36 mouse cellular contexts compared by ENCODE assay signal in the genomic region with DNA sequence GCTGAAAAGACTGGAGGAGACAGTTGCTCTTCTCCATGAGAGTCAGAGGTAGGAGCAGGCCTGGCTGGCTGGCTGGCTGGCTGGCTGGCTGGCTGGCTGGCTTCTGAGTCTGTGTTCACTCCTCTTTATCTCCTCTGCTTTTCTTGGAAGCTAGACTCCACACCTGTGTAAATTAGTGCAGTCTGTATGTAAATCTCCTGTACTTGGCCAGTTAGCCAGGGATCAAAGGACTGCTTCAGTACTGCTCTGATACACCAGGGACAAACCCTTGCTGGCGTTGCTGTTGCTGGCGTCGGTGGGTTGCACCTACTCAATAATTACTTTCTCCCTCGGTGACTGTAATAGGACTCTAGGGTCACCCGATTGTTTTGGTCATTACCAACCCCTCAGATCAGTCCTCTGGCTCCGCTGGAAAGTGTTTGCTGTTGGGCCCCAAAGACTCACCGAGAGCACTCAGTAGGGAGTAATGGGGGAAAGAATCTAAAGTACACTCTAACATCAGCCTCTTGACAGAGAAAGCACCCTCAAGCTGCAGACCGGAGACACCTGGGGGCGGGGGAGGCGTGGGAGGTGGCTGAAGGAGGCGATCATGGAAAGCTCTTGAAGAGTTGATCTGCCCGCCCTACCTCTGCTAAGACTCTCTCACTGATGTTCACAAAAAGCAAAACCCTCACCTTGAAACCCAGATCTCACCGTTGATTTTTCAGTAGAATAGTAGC. TPM values are rescaled to one million over a fixed set of nuclear protein-coding genes. Genes with fewer than 3 reads are reported as not detected.
A peak's percentile ranks its signal among the peaks of the same experiment; 100 is the strongest.
DNase-seq lines count a peak whose midpoint lies in the region; ATAC-seq and TF ChIP-seq lines count a peak whose summit lies in the region.
"Had no signal": no experiment of that assay in that cellular context is flagged by ENCODE, and none has a peak within 500 bp of the region (broad histone marks: within the 10 kb centered on the region; RNA-seq: fewer than 3 reads in every experiment).

No protein-coding gene starts in this region.

- no peak for TF ChIP-seq POLR2A in lung, adult 2 months (IDR thresholded peaks at IDR 0.05; ENCODE audit: borderline replicate concordance, extremely low read depth, low read depth, low read length)
- TF ChIP-seq POLR2A in cerebellum, adult 2 months (IDR thresholded peaks at IDR 0.05; ENCODE audit: borderline replicate concordance, insufficient read depth, low read length) = no peak

- H3K27me3 ChIP-seq in limb, embryonic 10.5 days (ENCODE audit: low read depth, poor library complexity, severe bottlenecking) = no peaks in the 10 kb centered on the region
- H3K27me3 ChIP-seq in stomach, embryonic 15.5 days (replicated peaks) = no peaks in the 10 kb centered on the region
- H3K27me3 ChIP-seq in cerebellum, adult 2 months (ENCODE audit: control insufficient read depth, insufficient read depth, low read length) = no peaks in the 10 kb centered on the region
- H3K27me3 ChIP-seq: embryonic facial prominence, embryonic 12.5 days; hindbrain, embryonic 15.5 days; limb, embryonic 13.5 days had no signal

- WGBS in limb, embryonic 10.5 days = 51% methylated on average over 13 of the region's 13 CpGs
- WGBS in lung, adult 2 months = 54% methylated on average over 13 of the region's 13 CpGs
- 51% methylated on average over 13 of the region's 13 CpGs for WGBS in stomach, embryonic 15.5 days
- 89% methylated on average over 13 of the region's 13 CpGs for WGBS in cerebellum, adult 2 months

- H3K4me2 ChIP-seq in stomach, embryonic 15.5 days = no peak overlapping the region
- H3K4me2 ChIP-seq: embryonic facial prominence, embryonic 12.5 days; heart, embryonic 12.5 days; hindbrain, embryonic 15.5 days; limb, embryonic 13.5 days; liver, embryonic 11.5 days; midbrain, embryonic 11.5 days had no signal

- ATAC-seq in stomach, embryonic 15.5 days (ENCODE audit: insufficient read depth, low FRiP score, low read depth) = peak; percentile 53; the same call in 1 of the 2 replicates
- ATAC-seq: activated CD4-positive, CD25-positive, alpha-beta regulatory T cell, adult 4 months; forebrain, embryonic 14.5 days; inflammation-experienced regulatory T-cells, adult 6 months; midbrain, embryonic 16.5 days had no signal

- H3K36me3 ChIP-seq in limb, embryonic 10.5 days = no peaks in the 10 kb centered on the region
- no peaks in the 10 kb centered on the region for H3K36me3 ChIP-seq in stomach, embryonic 15.5 days
- H3K36me3 ChIP-seq: embryonic facial prominence, embryonic 12.5 days; heart, embryonic 12.5 days; hindbrain, embryonic 15.5 days; limb, embryonic 13.5 days had no signal

- peak; percentile 24 for DNase-seq in limb, embryonic 10.5 days (ENCODE audit: low spot score)
- DNase-seq in lung, adult 2 months = peak; percentile 48
- DNase-seq in lung, postnatal 10 days = peak; percentile 65
- DNase-seq in urinary bladder, postnatal 36 days (ENCODE audit: low spot score in 2 of 2) = no peak
- no peak for DNase-seq in frontal cortex, postnatal 36 days (ENCODE audit: low spot score in 2 of 2)
- no peak for DNase-seq in cerebellum, adult 2 months
- DNase-seq: adrenal gland, adult 2 months; adrenal gland, postnatal 36 days; B cell, adult 2 months; cerebellum, adult 9-11 months; embryo, embryonic 11 days; gastrocnemius, adult 2 months; gastrocnemius, postnatal 36 days; heart, adult 2 months; kidney, adult 11 months; kidney, postnatal 10 days; layer of hippocampus, adult 9-11 months; right cerebral cortex, adult 18-20 months; spleen, adult 18-20 months had no signal

- no peak overlapping the region for H3K9ac ChIP-seq in stomach, embryonic 15.5 days
- H3K9ac ChIP-seq: embryonic facial prominence, embryonic 12.5 days; heart, embryonic 12.5 days; hindbrain, embryonic 15.5 days; limb, embryonic 13.5 days had no signal

- H3K4me1 ChIP-seq in limb, embryonic 10.5 days = peaks cover 24% of the 10 kb centered on the region
- no peaks in the 10 kb centered on the region for H3K4me1 ChIP-seq in lung, adult 2 months (ENCODE audit: control insufficient read depth, insufficient read depth, low read length)
- H3K4me1 ChIP-seq in stomach, embryonic 15.5 days = no peaks in the 10 kb centered on the region
- H3K4me1 ChIP-seq in cerebellum, adult 2 months (ENCODE audit: control insufficient read depth, insufficient read depth, low read length) = peaks cover 32% of the 10 kb centered on the region
- H3K4me1 ChIP-seq: embryonic facial prominence, embryonic 12.5 days had no signal

- H3K4me3 ChIP-seq in limb, embryonic 10.5 days = no peak overlapping the region
- H3K4me3 ChIP-seq in lung, adult 2 months (replicated peaks; ENCODE audit: extremely low read depth, low read depth, low read length) = no peak overlapping the region
- no peak overlapping the region for H3K4me3 ChIP-seq in stomach, embryonic 15.5 days (replicated peaks)
- H3K4me3 ChIP-seq in cerebellum, adult 2 months (replicated peaks; ENCODE audit: insufficient read depth, low read depth, low read length) = no peak overlapping the region
- H3K4me3 ChIP-seq: embryonic facial prominence, embryonic 12.5 days; gastrocnemius, adult 2 months; heart, adult 2 months; heart, embryonic 12.5 days; hindbrain, embryonic 15.5 days; left cerebral cortex, adult 2 months; limb, embryonic 13.5 days had no signal

- H3K9me3 ChIP-seq in limb, embryonic 10.5 days (replicated peaks) = no peaks in the 10 kb centered on the region
- no peaks in the 10 kb centered on the region for H3K9me3 ChIP-seq in stomach, embryonic 15.5 days
- H3K9me3 ChIP-seq: embryonic facial prominence, embryonic 12.5 days; heart, embryonic 12.5 days; hindbrain, embryonic 15.5 days; limb, embryonic 13.5 days had no signal

- no peak overlapping the region for H3K27ac ChIP-seq in limb, embryonic 10.5 days
- H3K27ac ChIP-seq in stomach, embryonic 15.5 days = no peak overlapping the region
- no peak overlapping the region for H3K27ac ChIP-seq in cerebellum, adult 2 months (ENCODE audit: insufficient read depth, low read length)
- H3K27ac ChIP-seq: embryonic facial prominence, embryonic 12.5 days; gastrocnemius, adult 2 months; heart, adult 2 months; hindbrain, embryonic 15.5 days; left cerebral cortex, adult 2 months; limb, embryonic 13.5 days had no signal

- no peak for TF ChIP-seq CTCF in lung, adult 2 months (IDR thresholded peaks at IDR 0.05; ENCODE audit: insufficient read depth, low read length)
- TF ChIP-seq CTCF in cerebellum, adult 2 months (IDR thresholded peaks at IDR 0.05; ENCODE audit: borderline replicate concordance, insufficient read depth, low read depth, low read length) = no peak

RNA-seq across cellular contexts. Expression of a gene that starts 10.1 kb away (rescaled TPM):
- polyA plus RNA-seq in limb, embryonic 10.5 days (2016; fragmentation: Nextera tagmentation; extraction: Ambion mirVana) = 8.4 and 13.5 TPM in 2 replicates
- 785 and 816 TPM in 2 replicates for polyA plus RNA-seq in lung, adult 2 months (2012; rRNA removed)
- polyA plus RNA-seq in stomach, embryonic 15.5 days (2015; fragmentation: Nextera tagmentation; extraction: Ambion mirVana) = 44.7 and 45.5 TPM in 2 replicates
- 286 and 297 TPM in 2 replicates for polyA plus RNA-seq in cerebellum, adult 2 months (2012; rRNA removed)

RNA-seq across cellular contexts. Expression of a gene that starts 35.5 kb away (rescaled TPM):
- polyA plus RNA-seq in limb, embryonic 10.5 days (2016; fragmentation: Nextera tagmentation; extraction: Ambion mirVana) = 18.9 and 25.3 TPM in 2 replicates
- polyA plus RNA-seq in lung, adult 2 months (2012; rRNA removed) = 130 and 133 TPM in 2 replicates
- polyA plus RNA-seq in stomach, embryonic 15.5 days (2015; fragmentation: Nextera tagmentation; extraction: Ambion mirVana) = 32.2 and 34.7 TPM in 2 replicates
- polyA plus RNA-seq in cerebellum, adult 2 months (2012; rRNA removed) = 64.7 and 67.9 TPM in 2 replicates

RNA-seq across cellular contexts. Expression of a gene that starts 47.9 kb away (rescaled TPM):
- polyA plus RNA-seq in limb, embryonic 10.5 days (2016; fragmentation: Nextera tagmentation; extraction: Ambion mirVana) = not detected in 2 replicates
- 5.5 and 7.5 TPM in 2 replicates for polyA plus RNA-seq in lung, adult 2 months (2012; rRNA removed)
- polyA plus RNA-seq in stomach, embryonic 15.5 days (2015; fragmentation: Nextera tagmentation; extraction: Ambion mirVana) = 0.09 TPM in 1 of 2 replicates, not detected in the other
- polyA plus RNA-seq in cerebellum, adult 2 months (2012; rRNA removed) = 0.65 and 1.2 TPM in 2 replicates
- polyA plus RNA-seq: activated CD4-positive, CD25-positive, alpha-beta regulatory T cell, adult 4 months; inflammation-experienced regulatory T-cells, adult 6 months had no signal

RNA-seq across cellular contexts. Expression of a gene that starts 47.9 kb away (rescaled TPM):
- polyA plus RNA-seq in limb, embryonic 10.5 days (2016; fragmentation: Nextera tagmentation; extraction: Ambion mirVana) = not detected in 2 replicates
- polyA plus RNA-seq in lung, adult 2 months (2012; rRNA removed) = 0.27 and 0.32 TPM in 2 replicates
- not detected in 2 replicates for polyA plus RNA-seq in stomach, embryonic 15.5 days (2015; fragmentation: Nextera tagmentation; extraction: Ambion mirVana)
- polyA plus RNA-seq in cerebellum, adult 2 months (2012; rRNA removed) = 0.05 TPM in 1 of 2 replicates, not detected in the other
- polyA plus RNA-seq: activated CD4-positive, CD25-positive, alpha-beta regulatory T cell, adult 4 months; embryonic facial prominence, embryonic 12.5 days; frontal cortex, adult 2 months; heart, embryonic 12.5 days; heart, postnatal 0 days; hindbrain, embryonic 15.5 days; inflammation-experienced regulatory T-cells, adult 6 months; large intestine, adult 2 months; limb, embryonic 13.5 days; liver, embryonic 11.5 days; liver, embryonic 16.5 days; midbrain, embryonic 11.5 days; midbrain, embryonic 16.5 days; neural tube, embryonic 11.5 days had no signal

RNA-seq across cellular contexts. Expression of a gene that starts 57.3 kb away (rescaled TPM):
- 78.2 and 83.2 TPM in 2 replicates for polyA plus RNA-seq in limb, embryonic 10.5 days (2016; fragmentation: Nextera tagmentation; extraction: Ambion mirVana)
- 2.1 and 4.8 TPM in 2 replicates for polyA plus RNA-seq in lung, adult 2 months (2012; rRNA removed)
- 2.5 and 2.7 TPM in 2 replicates for polyA plus RNA-seq in stomach, embryonic 15.5 days (2015; fragmentation: Nextera tagmentation; extraction: Ambion mirVana)
- polyA plus RNA-seq in cerebellum, adult 2 months (2012; rRNA removed) = 0.08 TPM in 1 of 2 replicates, not detected in the other
- polyA plus RNA-seq: activated CD4-positive, CD25-positive, alpha-beta regulatory T cell, adult 4 months; inflammation-experienced regulatory T-cells, adult 6 months had no signal

Comparison
In these comparisons a context has a peak if more than half of its experiments do, and no peak if none do; other contexts are left out.
1. DNase-seq: peak in limb, embryonic 10.5 days (single experiment), lung, adult 2 months (single experiment) and lung, postnatal 10 days (single experiment); none in urinary bladder, postnatal 36 days (0 of 2), frontal cortex, postnatal 36 days (0 of 2) and cerebellum, adult 2 months (0 of 2).